Mouse (Mus musculus): ENCODE data around the gene Ywhah.

DNA sequence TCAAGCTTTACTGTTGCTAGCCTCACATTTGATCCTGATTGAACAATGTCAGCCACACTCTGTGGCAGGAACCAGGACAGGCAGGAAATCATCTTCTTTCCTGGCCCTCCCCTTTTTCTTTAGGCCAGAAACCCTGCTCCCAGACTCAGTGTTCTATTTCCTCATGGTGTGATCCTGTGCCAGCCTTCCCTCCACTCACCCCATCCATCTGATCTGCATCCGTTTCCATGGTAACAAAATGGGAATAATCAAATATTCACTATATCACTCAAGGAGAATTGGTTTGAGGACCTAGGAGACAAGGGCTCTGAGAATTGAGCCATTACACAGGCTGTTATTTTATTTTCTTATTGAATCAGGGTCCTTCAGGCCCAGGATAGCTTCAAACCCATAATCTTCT lies 22.1 kb upstream of the Ywhah start:
- TF ChIP-seq POLR2A (IDR thresholded peaks at IDR 0.05; ENCODE audit: borderline replicate concordance, extremely low read depth, insufficient read depth, insufficient read length, poor library complexity, severe bottlenecking) (no peak), CTCF (IDR thresholded peaks at IDR 0.05; ENCODE audit: borderline replicate concordance, extremely low read depth, insufficient read depth, insufficient read length) (no peak)

Data from brain, embryonic 14.5 days (tissue).